Mouse (Mus musculus): Measurements from ENCODE around the gene Plcl2.

The Plcl2 gene

DNA sequence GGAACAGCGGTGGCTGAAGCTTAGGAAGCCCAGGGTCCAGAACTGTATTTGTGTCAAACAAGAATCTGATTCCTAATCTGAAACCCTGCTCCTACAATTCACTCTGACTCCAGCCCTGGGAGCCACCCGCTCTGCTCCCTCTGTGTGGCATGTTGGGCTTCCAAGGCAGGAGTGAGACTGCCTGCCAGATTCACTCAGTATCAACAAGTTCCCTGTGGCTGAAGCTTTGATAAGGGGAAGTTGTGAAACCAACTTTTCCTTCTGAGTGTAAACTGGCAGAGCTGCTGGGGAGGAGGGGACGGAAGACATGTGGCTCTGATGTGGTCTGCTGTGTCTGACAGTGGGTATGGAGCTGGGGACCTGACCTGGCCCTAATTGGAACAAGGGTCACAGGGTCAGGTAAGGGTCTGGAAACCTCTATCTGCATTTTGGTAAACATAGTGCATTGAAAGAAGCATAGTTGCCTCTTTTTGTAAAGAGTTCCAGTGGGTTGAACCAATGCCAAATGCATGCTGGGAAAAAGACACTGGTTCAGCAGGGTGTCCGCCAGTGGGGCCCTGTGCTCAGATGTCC lies 226.3 kb downstream of the Plcl2 start:
- peak; percentile 29 for DNase-seq (ENCODE audit: low read depth)

DNA sequence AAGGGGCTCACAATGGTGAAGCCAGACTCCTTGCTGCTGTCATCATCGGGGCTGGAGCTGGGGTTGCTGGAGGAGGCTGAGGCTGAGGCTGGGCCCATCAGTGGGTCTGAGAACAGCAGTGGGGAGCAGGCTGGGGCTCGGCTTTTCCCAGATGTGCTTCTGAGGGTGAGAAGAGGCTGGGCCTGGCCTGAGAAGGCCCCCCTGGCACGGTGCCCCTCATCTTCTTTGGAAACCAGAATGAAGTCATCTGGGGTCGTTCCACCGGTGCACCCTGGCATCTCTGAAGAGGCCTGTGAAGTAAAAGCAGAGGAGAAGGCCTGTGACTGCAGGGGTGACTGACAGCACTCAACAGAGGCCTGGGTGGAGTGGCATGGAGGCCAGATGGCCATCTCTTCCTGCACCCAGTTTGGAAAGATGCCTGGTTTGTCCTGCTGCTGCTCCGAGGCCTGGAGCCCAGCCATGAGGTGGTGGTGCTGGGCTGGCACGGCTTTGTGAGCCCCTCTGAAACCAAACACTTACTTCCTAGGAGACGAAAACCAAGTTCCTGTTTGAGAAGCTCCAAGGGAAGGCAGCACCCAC lies 226.8 kb downstream of the Plcl2 start:
- no peak for DNase-seq (ENCODE audit: low read depth)

DNA sequence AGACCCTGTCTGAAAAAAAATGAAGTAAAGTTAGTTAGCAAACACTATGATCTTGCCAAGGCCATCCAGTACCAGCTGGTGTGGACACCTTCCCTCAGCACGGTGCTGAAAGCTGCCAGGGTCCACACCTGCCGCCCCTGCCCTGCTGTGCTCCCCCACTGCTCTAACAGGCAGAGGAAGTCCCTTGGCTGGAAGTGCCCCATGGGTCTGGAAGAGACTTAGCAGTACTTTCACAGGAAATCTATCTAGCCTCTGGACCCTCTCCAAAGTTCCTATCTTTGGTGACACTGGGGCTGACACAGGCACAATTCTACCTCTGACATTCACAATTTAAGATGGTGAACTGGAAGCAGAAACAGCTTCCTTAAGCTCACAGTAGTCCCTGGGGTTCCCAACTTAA lies 227.9 kb downstream of the Plcl2 start:
- no peak for DNase-seq (ENCODE audit: low read depth)

All from fibroblast of lung, adult 2 months (primary cell).